Mouse (Mus musculus): ENCODE measurements at regions not wholly inside any gene's neighbourhood (a gene's known extent, or its start where the extent isn't known, plus 50 kb on each side); places are given as distances from the start of the nearest gene placed in this dataset.

DNA sequence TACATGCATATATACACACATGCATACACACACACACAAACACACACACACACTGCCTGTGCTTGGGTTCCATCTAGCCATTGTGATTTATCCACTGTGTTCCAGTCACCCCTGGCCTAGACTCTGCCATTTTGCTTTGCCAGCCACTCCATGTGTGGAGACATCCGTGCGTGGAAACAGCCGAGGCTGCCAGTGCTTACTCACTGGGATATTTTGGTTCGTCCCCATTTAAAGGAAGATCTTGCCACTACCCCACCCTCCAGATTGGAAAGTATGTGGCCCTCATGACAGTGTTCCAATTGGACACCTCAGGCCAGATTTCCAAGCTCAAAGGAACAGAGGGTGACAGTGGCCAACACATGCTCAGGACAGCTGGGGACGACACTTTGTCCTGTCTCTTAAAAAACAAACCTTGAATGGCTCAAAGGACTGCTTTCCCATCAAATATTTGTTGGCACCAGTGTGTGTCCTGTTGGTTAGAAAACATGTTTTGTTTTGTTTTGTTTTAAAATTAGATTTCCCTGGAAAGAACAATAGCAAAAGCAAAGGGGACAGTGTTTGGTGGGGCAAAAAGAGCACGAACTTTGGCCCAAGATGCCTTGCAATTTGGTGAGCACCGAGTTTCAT is 109.8 kb upstream of the Gli2 start:
- no peak for DNase-seq (ENCODE audit: extremely low spot score in 1 of 2, low spot score in 2 of 2)
- intact Hi-C loops (cut with DNase I): no loop called here

DNA sequence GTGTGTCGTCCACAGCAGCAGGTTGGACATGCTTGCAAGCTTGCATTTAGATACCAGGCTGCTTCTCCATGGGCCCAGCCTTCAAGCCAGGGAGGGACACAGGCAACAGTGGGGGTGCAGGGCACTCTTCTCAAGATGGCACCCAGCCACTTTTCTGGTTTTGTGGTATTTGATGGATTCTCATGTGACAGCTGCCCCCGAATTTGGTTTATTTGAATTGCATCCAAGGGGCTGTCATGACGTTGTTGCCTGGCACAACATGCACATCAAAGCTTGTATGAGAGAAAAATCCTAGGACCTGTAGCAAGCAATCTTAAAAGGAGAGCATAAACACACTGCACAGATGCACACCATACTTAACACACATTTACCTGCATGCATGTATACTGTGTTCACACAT is 108.3 kb upstream of the Gli2 start:
- intact Hi-C loops (cut with DNase I): no loop called here
- no peak for DNase-seq (ENCODE audit: extremely low spot score in 1 of 2, low spot score in 2 of 2)

DNA sequence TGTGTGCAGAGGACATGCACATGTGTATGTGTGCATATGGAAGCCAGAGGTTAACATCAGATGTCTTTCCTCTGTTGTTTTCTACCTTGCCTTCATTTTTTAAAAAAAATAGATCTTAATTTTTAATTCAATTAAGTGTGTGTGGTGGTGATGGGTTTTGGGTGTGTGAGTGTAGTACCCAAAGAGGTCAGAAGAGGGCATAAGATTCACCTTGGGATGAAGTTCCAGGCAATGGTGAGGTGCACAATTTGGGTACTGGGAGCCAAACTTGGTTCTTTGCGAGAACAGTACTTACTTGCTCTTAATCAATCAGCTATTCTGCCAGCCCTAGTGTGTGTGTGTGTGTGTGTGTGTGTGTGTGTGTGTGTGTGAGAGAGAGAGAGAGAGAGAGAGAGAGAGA is 106.9 kb upstream of the Gli2 start:
- DNase-seq (ENCODE audit: extremely low spot score in 1 of 2, low spot score in 2 of 2): no peak
- intact Hi-C loops (cut with DNase I): no loop called here

DNA sequence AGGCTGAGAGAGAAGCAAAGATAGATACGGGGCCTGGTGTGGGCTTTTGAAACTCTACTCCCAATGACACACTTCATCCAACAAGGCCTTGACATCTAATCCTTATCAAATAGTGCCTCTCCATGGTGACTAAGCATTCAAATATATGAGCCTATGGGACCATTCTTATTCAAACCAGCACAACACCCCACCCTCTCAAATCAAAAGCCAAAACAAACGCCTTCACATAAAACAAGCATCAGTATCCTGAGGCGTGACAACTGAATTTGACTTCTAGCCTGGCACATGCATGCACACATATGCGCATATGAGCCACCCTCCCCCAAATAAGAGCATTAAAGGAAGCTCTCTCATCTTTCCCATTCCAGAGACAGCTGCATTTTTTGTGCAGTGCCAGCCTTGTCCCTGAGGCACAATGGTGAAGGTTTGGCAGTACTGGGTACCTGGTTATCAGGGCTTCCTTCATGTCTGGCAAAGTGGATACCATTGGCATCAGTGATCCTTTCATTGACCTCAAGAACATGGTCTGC is 103.8 kb upstream of the Gli2 start:
- no peak for DNase-seq (ENCODE audit: extremely low spot score in 1 of 2, low spot score in 2 of 2)
- intact Hi-C loops (cut with DNase I): no loop called here

DNA sequence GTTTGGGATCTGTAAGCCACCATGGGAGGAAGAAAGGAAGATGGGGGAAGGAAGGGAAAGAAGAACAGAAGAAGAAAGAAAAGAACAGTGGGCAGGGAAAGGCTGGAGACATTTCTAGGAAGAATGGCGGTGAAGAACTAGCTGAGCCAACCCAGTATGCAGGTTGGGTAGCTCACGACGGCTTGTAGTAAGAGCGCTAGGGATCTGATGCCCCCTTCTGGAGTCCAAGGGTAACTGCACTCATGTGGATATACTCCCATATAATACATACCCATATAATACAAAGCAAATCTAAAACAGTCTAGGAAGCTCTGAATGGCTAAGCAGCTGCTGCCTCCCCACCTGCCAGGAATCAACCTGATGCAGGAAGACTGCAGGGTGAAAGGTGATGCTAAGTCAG is 100.2 kb upstream of the Gli2 start:
- no peak for DNase-seq (ENCODE audit: extremely low spot score in 1 of 2, low spot score in 2 of 2)
- intact Hi-C loops (cut with DNase I): no loop called here

DNA sequence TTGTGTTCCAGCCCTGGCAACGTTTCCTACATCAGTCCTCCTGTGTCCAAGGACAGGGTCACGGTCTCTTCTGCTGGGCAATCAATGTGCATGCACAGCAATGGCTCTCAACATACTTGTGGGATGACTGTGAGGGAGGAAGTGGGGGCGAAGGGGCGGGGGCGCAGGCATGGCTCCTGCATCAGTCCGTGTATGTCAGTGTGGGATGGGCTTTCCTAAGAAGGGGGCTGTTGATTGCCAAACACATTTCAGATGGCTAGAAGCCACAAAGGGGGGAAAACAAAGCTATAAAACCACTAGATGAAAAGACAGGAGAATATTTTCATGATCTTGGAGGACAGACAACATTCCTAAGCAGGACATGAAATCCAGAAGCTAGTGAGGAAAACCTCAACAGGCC is 99.4 kb upstream of the Gli2 start:
- DNase-seq (ENCODE audit: extremely low spot score in 1 of 2, low spot score in 2 of 2): no peak
- intact Hi-C loops (cut with DNase I): no loop called here

DNA sequence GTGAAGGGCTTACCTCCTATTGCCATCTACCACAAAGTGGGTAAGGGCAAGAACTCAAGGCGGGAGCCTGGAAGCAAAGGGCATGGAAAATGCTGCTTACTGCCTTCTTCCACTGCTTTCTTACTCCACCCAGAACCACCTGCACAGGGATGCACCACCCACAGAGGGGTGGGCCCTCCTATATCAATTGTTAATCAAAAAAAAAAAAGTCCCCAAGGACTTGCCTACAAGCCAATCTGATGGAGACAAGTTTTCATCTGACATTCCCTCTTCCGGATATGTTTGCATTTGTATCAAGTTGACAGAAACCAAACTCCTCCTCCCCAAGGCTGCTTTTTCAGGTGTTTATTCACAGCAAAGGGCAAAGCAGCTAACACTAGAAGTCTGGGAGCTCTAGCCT is 94.1 kb upstream of the Gli2 start:
- intact Hi-C loops (cut with DNase I): no loop called here
- DNase-seq (ENCODE audit: extremely low spot score in 1 of 2, low spot score in 2 of 2): no peak

DNA sequence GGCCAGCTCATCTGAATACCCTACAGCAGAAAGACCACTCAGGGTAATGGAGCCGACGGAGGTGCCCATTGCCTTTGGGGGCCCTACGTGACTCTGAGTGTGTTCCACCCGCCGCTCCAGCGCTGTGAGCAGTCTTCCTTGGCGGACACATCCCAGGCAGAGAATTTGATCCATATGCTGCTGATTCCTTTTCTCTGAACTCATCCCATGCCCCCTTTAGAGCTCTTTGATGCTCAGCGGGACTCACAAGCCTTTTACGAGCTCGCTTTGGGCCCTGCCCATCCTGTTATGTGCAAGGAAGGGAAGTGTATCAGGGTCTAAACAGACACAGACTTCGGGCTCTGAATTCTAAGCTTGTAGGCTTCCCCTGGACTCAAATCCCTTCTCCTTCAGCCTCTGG is 90.4 kb upstream of the Gli2 start:
- DNase-seq (ENCODE audit: extremely low spot score in 1 of 2, low spot score in 2 of 2): peak in 1 of 2 experiments; percentile 58
- intact Hi-C loops (cut with DNase I): no loop called here

DNA sequence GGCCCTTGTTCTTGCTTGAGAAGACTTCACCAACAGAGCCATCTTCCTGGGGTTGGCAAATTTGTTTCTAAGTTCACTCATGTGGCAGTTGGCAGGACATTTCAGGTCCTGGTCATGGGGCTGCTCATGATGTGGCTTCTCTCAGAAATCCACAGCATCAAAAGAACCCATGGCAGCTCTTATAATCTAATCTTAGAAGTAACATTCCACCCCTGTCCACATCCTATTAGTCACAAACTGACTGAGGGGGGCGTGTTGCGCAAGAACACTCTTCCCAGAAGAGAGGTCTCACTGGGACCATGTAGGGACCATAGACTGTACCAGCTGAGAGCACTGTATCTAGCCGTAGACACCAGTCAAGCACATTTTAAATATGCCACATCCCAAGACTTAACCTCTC is 75.6 kb upstream of the Gli2 start:
- no peak for DNase-seq (ENCODE audit: extremely low spot score in 1 of 2, low spot score in 2 of 2)
- intact Hi-C loops (cut with DNase I): no loop called here

DNA sequence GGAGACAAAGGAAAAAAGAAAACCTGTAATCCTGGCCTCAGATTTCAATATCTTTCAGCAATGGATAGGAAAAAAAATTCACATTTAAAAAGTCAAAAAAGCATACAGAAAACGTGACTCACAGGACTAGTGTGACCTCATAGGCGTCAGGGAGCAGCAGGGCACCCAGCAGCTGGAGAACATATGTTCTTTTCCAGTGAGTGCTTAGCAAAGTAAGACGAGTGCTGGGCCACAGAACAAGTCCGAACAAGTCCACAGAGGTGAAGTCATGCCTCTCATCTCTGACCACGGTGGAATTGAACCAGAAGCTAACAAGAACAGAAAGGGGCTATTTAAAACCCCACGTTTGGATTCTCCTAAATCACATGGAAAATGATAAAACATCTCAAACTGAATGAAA is 72.1 kb upstream of the Gli2 start:
- intact Hi-C loops (cut with DNase I): no loop called here
- no peak for DNase-seq (ENCODE audit: extremely low spot score in 1 of 2, low spot score in 2 of 2)

DNA sequence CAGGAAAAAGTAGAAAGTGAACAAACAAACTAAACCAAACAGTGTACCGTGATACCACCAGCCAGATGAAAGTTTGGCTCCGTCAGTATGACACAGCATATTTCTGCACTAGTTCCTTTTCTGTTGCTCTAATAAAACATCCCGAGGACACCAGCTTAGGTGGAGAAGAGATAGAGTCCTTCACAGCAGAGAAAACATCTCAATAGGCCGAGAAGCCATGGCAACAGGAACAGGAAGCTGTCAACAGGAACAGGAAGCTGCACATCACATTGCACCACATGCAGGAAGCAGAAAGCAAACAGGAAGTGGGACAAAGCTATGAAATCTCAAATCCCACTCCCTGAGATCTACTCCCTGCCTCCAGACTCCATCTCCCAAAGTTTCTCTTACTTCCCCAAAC is 71.4 kb upstream of the Gli2 start:
- DNase-seq (ENCODE audit: extremely low spot score in 1 of 2, low spot score in 2 of 2): no peak
- intact Hi-C loops (cut with DNase I): no loop called here

DNA sequence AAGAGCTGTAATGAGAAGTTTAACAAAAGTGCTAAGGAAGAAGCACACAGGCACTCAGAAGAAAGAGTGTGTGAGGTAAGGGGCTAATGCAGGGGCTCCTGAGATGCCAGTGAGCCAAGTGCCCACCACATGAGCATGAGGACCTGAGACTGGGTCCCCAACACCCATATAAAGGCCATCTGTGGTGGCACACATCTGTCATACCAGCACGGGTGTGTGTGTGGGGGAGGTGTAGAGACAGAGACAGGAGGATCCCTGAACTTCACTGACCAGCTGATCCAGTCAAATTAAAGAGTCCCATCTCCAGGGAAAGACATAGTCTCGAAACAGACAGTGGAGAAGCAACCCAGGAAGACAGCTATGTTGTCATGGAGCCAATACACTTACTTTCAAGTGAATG is 70.6 kb upstream of the Gli2 start:
- intact Hi-C loops (cut with DNase I): no loop called here
- no peak for DNase-seq (ENCODE audit: extremely low spot score in 1 of 2, low spot score in 2 of 2)

DNA sequence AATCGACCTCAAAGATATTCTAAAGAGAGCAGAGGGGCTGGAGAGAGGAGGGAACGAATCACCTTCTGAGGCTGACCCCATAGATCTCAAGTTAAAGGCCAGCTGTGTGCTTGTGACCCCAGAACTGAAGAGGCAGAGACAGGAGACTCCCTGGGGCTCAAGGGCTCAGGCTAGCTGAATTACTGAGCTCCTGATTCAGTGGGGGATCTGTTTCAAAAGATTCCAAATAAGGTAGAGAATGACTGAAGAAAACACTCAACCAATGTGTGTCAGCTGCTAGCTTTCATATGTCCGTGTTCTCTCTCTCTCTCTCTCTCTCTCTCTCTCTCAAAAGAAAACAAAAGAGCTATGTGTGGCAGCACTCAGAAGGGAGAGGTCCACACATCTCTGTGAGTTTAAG is 70.0 kb upstream of the Gli2 start:
- intact Hi-C loops (cut with DNase I): no loop called here
- no peak for DNase-seq (ENCODE audit: extremely low spot score in 1 of 2, low spot score in 2 of 2)

DNA sequence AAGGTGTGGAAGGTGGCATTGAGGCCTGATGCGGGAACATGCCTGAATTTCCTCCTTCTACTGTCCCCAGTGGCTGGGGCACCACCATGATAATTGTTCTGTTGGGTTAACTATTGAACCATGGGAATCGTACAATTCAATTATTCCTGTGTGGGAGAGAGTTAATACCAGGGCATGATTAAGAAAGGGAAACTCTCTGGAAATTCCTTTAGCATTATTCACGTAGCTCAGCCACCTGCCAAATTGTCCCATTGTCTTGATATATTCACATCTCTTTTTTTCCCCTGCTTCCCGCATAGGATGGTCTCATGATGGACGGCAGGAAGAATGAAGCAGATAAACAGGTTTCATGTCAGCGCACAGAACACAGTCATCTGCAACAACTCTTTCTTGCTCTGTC is 69.6 kb upstream of the Gli2 start:
- DNase-seq (ENCODE audit: extremely low spot score in 1 of 2, low spot score in 2 of 2): no peak
- intact Hi-C loops (cut with DNase I): no loop called here

DNA sequence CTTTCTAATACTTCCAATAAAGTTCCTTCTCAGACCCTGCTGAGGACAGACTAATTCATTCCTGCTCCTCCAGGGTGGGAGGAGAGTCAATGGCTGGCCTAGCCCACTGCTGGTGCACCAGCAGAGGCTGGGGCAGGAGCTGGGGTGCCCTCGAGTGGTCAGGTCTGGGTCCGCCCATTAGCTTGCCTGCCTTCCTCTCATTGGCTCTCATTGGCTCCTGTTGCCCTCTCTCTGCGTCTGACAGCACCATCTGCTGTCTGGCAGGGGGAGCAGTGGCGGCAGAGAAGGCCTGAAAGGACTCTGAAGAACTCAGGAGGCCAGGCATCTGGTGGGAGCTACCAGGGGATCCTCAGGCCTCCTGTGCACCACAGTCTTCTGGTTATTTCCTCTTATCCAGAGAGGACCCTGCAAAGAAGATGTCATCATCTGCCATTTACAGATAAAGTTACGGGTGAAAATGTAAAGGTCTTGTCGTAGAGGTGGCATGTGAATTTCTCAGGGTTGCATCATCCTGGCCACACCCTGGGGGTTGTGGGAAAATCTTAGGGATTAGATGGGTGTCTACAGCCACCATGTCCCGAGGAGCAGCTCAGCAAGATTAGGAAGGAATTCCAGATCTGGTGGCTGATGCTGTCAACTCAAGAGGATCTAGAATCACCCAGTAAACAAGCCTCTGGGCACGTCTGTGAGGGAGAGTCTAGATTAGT is 66.6 kb upstream of the Gli2 start:
- intact Hi-C loops (cut with DNase I): no loop called here
- peak in 1 of 2 experiments; percentile 35 for DNase-seq (ENCODE audit: extremely low spot score in 1 of 2, low spot score in 2 of 2)

DNA sequence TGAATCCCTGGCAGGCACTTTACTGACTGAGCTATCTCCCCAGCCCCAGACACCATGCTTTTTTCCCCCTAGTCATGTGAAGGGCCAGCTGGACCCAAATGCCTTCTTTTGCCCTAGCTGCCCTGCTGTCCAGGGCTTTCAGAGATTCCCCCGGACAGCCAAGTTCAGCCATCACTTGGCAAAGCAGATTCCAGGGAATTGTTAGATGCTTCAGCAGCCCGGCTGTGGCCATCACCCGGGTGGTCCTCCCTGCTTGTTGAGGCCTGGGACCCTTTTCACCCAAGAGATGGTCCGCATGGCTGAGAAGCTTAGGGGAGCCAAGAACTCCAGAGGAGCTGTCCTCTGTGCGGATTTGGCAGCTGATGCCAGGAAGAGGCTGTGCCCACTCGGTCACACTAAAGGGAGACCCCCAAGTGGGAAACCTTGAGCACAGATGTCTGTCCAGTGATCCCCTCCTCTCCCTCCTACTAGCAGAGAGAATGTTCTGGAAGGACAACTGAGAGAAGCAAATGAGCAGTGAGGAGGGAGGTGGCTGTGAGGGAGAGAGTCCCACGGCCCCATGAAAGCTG is 61.8 kb upstream of the Gli2 start:
- no peak for DNase-seq (ENCODE audit: extremely low spot score in 1 of 2, low spot score in 2 of 2)

DNA sequence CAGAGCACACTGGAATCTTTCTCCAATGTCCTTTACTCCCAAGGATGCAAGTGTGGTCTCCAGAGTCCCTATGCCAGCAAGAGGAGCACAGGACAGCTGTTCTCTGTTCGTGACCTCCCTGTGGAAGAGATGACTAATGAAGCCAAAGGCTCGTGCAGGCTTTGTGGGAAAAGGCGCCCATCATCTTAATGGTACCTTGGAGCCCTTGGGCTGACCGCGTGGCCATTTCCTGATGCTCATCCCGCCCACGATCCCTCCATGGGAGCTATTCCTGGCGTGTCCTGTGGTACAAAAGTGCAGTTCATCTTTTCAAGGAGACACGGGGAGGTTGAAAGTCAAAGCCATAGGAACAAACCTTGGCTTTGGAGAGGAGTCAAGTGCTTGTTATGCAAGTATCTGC is 55.2 kb upstream of the Gli2 start:
- intact Hi-C loops (cut with DNase I): no loop called here
- no peak for DNase-seq (ENCODE audit: extremely low spot score in 1 of 2, low spot score in 2 of 2)

More for the DNA sequence above, 61.8 kb upstream of the Gli2 start:
- intact Hi-C loops (cut with DNase I): no loop called here

DNA sequence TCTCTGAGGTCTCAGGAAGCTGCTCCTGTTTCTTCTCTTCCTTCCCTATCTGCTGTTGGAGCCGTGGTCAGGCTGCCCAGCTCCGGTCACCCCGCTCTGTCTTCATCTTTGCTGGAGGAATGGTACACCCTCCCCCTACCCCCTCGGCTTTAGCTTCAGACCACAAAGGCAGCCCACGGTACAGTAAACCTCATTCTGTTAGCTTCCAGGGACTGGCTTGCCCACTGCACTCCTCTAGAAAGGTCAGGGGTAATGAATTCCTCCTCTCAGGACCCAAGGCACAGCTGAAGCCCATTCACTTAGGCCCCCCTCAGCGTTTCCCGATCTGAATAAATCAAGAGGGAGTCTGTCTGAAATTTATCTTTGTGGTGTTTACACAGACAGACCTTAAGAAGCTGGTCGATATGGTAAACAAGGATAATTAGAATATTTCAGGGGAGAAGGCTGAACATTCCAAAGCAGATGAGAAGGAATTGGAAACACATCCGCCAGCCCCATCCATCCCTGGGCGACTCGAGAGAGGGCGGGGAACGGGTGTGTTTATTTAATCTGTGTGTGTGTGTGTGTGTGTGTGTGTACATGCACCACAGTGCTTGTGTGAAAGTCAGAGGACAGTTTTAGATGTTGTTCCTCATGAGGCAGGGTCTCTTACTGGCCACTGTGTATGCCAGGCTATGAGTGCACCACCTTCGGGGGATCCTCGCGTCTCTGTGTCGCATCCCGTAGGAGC is 53.0 kb upstream of the Gli2 start:
- intact Hi-C loops (cut with DNase I): no loop called here
- DNase-seq (ENCODE audit: extremely low spot score in 1 of 2, low spot score in 2 of 2): no peak
